Mouse (Mus musculus): Measurements from ENCODE around the gene Pacrg.

The Pacrg gene

DNA sequence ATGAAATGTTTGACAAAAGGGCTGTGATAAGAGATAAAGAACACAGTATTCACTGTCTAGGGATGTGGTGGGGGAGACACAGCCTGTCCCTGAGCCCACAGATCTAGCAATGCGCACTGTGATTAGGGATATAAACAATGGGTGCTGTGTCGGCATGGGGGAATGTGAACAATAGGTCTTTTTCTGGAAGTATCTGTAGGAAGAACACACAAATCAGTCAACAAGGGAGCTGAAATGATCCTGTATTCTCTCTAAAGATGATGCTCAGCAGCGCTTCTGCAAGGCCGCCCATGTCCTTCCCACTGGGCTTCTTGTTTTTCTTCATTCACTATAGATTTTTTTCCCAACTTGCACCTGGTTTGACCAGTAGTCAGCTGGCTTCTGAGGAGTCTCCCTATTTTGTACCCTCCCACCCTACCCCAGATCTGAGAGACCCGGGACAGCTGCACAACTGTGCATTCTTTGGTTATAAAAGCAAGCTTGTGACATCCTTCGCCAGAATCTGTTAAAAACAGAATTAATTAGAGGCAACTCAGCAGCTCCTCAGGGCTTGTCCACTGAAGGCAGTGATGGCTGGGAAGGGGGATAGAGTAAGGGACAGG is 356.1 kb downstream of the Pacrg start:
- no peak for DNase-seq

DNA sequence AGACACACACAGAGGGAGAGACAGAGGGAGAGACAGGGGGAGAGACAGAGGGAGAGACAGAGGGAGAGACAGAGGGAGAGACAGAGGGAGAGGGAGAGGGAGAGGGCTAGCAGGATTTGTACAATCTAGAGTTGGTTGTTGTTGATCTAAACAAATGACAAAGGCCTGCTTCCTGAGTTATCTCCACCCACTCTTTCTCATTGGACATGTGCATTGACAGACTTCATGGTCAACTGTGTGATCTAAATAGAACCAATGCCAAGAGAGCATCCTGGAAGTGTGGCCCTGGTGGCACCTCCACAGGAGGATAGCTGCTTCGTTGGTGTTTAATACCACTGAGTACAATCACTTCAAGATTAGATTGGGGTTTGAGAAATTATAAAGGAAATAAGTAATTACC is 359.0 kb downstream of the Pacrg start:
- no peak for DNase-seq

DNA sequence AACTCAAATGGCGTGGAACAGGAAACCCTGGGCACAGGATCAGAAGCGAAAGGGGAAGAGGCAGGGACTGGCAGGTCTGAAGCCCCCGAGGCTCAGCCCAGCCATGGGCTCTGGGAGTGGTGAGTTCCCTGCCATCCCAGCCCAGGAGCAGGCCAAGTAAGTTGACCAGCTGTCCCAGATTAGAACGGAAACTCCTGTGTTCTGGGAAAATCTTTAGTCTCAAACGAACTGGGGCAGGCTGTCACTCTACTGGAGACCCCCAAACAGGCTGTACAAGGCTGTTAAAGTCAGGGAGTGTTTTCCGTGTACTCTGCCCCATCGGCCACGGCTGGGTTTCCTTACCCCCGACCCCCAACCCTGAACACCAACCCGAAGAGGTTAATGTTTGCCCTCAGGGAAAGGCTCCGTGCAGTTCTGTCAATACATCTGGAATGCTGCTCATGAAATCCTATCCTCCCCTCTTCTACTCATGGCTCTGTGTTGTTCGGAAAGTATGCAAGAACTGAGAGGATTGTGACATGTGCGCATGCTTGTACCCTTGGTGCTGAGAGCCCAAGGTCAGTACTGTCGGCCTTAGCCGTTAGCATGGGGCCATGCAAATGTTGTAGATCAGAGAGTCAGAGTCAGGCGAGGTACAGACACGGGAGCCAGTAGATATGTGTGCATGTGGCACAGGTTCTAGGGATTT is 360.9 kb downstream of the Pacrg start:
- no peak for DNase-seq

DNA sequence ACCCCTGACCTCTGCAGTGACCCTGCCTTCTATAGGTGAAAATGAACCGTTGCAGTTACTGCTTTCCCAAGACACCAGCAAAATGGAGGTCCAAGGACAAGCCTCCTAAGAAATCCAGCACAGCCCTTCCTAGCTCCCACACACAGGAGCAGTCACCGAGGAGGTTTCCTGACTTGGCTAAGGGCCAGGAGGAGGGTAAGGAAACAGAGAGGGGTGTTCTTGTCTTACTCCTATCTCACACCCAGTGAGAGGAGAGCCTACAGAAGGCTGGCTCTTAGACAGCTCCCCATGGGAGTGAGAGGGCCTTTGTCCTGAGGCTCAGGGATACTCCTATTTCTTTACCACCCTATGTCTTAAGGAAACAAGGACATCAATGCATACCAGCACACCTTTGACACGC is 361.7 kb downstream of the Pacrg start:
- no peak for DNase-seq

DNA sequence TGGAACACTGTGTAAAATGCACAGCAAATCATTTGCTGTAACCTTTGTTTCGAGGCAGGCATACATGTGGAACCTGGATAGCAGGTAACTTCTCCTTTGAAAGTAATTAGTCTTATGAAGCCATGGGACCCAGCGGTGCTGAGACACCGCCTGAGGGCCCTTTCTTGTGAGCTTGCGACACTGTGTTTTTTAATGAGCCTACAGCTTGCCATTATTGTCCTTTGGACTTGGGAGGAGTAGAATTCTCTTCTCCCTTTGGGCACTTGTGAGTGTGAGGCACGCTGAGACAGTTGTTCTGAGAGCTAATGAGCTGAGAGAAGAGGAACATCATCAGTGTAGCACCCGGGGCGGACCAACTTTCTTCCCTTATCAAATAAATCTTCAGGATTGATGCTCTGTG is 363.3 kb downstream of the Pacrg start:
- DNase-seq = no peak

DNA sequence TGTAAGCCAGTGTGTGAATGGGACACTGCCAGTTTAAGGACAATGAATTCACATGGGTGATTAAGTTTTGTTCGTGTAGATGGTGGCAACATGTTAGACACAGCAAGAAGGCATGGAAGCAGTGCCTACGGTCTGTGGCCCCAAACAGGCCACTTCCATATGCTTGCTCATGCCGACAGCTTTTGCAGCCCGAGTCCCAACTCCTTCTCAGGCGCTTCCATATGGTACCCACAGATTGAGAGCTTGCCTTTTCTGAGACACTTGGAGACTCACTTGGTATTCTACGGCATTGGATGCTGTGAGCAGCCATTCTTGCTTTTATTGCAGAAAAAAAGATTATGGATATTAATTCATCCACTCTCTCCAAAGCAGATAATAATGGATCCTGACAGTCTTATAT is 365.1 kb downstream of the Pacrg start:
- DNase-seq = no peak

DNA sequence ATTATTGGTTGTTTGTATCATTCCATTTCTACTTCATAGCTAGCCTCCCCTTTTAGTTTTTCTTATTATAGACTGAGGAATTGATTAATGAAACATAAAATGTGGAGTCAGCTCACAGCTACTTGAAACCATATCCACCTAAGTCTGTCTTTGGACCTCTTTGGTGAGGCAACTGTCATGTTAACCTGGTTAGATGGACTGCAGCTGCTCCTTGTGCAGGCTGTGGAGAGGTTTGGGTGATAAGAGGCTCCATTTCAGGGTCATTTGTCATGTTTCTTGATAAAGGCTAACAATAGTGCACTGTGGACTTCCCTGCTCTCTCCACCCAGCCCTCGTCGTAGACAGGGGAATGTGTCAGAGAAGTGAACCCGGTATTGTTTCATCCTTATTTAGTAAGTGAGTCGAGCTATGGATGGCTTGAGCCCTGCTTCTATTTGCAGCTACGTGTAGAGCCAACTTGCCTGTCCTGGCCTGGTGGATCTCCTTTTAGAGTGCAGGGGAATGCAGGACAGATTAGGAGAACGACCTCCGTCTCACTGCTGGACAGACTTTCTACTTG is 366.2 kb downstream of the Pacrg start:
- no peak for DNase-seq

DNA sequence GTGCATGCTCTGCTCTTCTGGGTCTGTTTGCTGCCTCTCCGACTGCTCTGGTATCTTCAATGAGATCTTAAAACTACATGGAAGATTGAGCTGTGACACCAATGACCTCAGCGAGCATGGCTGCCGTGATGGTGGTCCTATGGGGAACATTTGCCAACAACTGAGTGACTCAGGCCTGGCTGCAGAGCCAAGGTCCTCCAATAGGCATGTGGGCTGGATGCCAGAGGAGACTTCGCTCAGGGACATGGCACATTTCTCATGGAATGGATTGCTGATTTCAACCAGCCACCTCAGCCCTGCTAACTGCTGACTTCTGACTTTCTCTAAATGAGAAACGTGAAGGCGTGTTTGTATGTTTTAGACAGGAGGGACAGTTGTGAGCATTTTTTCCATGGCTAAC is 366.9 kb downstream of the Pacrg start:
- DNase-seq = no peak

DNA sequence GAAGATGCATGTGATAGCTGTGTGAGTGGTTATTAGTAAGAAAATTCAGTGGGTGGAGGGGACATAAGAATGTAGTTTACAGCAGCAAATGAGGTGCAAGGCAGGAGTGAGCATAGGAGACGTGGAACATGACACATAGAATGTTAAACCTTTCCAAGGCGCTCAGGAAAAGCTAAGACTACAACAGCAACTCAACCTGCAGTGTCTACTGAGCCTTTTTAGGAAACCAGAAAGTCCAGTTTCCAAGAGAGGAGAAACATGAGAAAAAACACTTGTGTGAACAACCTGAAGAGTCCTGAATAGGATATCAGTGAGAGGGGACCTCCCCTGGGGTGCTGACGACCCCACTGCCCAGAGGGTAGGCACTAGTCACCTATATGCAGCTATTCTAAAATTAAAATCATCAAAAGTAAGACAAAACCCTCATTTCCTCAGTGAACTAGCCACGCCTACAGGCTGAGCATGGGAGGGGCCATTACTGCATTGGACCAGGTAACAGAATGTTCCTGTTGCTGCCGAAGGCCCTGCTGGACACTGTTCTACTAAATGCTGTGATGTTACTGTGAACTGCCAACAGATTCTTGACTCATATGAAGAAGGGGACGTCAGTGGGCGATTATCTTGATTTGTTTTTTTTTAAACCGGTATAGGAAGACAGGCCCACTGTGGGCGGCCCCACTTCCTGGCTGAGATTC is 370.1 kb downstream of the Pacrg start:
- no peak for DNase-seq

DNA sequence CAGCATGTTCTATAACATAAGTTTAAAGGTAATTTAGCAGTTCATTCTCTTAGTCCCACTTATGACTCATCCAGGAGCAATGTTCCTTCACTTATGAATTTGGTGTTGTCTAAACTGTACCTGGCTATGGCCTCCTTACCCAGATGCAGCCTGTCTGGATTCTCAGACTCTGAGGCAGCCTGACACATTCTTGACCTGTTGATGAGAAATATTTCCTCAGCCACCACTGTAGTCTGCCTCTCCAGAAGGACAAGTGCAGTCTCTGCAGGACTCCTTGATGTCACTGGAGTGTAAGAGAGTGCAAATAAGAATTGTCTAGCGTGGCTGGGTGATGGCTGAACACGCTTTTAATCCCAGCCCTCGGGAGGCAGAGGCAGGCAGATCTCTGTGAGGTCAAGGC is 373.0 kb downstream of the Pacrg start:
- no peak for DNase-seq

DNA sequence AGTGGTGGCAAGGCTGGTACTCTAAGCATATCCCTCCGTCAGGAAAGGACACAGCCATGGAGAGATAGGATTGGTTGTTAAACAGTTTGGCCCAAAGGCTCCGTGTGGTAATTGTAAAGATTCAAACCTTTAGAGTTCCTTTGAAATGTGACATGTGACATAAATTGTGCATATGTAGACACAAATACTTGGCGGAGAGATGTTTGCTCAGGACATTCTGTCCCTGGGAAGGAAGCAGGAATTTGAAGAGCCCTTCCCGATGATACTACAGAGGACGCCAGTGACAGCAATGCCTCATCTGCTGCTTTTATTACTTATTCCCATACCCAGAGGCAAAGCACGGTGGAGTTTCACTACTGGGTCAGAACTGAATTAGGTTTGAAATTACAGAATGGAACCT is 374.6 kb downstream of the Pacrg start:
- DNase-seq = no peak

DNA sequence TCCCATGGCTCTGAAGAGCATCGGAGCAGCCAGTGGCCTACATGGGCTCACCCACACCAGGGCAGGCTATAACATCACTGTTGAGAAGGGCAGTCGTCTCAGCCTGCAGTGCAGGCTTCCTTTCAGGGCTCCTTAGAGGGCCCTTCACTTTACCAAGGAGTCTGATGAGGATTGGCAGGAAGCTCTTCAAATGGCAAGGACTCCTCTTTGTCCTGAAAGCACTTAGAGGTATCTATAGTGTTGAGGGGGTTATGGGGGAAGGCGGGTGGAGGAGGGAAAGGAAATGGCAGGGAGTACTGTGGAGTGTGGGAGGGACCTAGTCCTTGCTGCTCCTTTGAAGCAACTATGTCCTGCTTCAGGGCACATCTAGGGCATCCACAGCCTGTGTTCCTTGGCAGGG is 375.4 kb downstream of the Pacrg start:
- no peak for DNase-seq

DNA sequence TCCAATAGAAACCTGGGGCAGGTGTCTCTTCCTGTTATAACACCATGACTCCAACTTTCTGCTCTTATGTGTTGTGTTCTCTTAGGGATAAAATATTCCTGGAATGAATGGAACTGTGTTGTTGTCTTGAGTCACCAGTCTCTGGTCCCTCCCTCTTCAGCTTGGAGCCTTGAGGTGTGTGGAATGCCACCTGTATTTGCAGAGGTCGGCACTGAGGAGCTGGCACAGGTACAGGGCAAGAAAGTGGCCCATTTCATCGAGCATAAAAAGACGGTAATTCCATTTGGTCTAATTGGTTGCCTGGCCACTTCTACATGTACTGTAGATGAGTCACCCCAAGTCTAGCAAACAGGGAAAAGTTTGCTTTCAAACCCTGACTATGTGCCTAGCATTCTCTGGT is 376.5 kb downstream of the Pacrg start:
- no peak for DNase-seq

DNA sequence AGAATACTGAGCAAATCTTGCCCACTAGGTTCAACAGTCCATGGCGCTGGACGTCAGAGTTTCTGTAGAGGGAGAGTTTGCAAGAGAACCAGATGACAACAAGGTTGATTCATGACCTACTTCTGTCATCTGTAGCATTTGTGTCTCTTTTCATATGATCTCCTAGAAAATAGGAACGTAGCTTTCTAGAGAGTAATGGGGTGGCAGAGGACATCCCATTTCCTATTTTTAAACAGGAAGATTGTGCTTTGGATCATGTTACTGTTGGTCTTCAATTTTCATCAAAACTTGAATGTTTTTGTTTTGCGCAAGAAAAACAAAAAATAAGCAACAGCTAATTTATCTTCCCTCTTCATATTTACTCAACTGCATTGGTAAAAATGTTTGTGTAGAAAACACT is 379.2 kb downstream of the Pacrg start:
- DNase-seq = no peak

DNA sequence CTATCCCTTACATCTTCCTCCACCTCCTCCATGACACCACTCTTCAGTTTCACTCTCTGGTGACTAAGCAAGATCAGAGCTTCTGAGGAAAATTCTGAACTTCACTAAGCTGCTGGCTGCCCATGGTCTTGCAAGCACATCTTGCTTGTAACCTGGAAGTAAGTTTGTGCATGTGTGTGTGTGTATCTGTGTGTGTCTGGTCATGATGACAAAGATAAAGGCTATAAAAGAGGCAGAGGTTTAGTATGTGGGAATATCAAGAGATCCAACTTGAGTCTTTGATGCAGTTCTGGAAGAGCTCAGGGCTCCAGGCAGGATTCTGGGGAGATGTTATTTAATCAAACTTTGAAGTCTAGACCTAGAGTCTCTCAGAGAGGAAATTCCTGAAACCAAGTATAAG is 381.4 kb downstream of the Pacrg start:
- DNase-seq = no peak

DNA sequence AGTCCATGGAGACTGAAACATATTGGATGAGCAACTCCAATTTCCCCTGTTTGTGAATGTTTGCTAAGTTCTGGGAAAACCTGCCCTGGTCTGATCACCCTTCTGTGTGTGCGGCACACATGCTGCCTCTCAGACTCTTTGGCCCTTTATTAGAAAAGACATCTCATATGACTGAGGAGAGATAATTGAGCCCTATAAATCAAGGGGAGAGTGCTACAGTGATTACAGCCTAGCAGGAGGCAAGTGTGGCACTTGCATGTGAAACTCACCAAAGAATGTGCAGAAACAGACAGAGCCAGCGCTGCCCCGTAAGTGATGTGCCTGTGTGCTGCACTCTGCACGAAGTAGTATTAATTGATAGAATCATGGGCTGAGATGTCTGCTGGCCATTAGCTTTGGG is 383.7 kb downstream of the Pacrg start:
- DNase-seq = no peak

DNA sequence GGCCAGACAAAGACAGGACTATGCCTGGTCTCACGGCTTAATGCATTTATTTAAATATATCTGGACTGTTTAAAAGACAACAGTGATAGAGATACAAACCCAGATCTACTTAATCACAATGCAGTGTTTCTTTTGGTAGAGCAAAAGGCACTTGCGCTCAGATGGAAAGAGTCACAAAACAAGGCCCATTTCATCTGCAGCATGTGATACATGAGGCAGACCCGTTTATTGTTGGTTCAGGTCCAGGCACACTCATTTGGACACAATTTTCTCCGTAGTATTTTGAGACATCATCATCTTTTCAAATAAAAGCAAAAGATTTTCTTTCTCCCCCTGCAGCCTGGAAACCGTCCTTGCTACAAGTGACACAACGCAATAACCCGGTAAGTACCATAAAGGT is 384.1 kb downstream of the Pacrg start:
- DNase-seq = no peak

DNA sequence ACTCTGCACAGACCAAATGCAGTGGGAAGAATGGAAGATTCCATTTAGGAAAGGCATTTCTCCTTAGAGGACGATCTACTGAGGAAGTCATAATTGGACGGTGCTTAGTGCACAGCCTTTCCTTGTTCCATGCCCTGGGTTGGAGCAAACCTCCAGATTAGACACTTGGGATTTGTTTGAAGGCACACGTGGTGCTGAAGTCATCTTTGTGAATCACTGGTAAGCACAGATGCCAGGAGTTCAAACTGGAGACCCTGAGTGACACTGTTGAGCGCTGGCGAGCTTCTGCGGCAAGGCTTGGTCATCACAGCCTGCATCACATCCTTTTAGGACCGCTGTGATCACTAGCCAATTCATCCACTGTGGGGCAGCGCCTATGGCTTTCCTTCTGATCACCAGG is 385.7 kb downstream of the Pacrg start:
- no peak for DNase-seq

DNA sequence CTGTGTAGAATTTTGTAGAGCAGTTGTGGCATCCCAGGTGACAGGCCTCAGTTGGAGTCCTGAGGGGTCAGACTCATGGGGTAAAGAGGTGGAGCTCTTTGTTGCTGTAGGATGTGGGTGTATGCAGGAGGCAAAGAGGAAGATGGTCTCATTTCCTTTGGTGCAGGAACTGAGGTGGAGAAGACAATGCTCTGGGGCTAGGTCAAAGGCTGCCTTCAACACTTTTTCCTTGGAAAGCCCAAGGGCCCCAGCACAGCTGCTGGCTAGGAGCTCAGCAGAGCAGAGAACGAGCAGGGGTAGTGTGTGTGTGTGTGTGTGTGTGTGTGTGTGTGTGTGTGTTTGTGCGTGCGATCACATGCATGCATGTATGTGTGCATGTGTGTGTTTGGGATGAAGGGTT is 387.3 kb downstream of the Pacrg start:
- DNase-seq = no peak

DNA sequence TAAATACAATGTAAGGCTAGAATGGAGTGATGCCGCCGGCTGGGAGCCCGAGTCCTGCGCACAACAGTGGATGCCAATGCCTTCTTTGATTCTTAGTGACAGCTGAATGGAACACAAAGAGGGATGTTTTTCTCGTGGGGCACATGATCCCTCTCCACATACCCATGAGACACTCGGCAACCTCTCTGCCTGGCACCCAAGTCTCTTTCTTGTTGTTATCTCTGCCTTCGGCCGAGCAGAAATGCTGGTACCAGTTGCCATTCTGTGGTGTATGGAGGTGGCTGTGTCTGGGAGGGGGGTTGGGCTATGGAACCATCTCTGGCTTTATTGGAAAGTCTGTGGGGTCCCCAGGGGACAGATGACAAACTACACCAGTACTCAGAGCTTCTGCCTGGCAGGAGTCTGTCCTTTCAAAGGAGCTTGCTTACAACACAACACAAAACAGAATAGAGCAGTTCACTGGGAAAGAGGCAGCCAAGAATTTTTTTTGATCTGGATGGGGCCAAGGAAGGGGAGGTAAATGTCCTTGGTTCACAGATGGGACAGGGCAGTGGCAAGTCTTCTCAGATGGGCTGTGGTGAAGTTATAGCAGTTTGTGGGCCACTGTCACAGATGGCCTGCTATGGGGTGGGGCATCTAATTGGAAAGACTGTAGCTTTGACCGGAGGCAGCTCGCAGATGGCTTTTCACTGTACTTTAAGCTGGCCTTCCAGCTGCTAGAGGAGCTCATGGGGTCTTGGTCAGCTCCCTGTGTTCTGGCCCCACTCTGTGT is 388.6 kb downstream of the Pacrg start:
- no peak for DNase-seq

DNA sequence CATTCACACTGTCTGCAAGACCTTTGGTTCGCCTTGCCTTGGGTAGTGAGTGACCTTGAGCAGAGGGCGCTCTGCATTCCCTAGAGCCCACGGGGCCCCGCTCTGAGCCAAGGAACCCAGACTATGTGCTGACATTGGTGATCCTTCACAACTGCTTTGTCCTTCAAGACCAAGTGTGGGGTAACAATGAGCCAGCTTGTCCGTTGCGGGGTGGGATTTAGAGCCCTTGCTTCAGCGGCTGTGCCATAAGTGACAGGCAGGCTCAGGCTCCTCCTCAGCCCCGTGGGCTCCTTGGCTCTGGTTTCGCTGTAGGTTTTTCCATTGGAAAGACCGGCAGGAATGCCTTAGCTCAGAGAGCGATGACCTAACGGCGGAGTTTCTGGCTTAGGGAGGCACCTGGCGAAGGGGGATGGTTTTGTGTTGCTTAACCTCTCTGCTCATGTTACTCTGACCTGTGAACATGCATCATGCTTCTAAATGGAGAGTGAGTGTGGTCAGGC is 390.3 kb downstream of the Pacrg start:
- no peak for DNase-seq

DNA sequence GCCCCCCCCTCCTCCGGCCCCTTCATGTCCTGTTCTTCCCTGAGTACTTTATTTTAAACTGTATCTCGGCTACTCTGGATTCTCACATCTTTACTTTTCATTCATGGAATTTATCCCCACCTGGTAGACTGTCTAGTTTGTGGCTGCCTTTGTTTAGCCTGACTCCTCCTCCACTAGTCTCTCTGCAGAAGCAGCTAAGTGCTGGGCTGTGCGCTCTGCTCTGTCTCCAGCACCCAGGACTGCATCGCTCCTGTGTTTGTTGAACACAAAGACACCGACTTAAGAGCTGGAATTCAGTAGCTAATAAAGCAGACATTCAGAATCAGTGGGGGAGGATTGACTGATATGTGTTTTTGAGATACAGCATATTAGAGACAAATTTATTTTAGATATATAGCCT is 391.7 kb downstream of the Pacrg start:
- DNase-seq = no peak

DNA sequence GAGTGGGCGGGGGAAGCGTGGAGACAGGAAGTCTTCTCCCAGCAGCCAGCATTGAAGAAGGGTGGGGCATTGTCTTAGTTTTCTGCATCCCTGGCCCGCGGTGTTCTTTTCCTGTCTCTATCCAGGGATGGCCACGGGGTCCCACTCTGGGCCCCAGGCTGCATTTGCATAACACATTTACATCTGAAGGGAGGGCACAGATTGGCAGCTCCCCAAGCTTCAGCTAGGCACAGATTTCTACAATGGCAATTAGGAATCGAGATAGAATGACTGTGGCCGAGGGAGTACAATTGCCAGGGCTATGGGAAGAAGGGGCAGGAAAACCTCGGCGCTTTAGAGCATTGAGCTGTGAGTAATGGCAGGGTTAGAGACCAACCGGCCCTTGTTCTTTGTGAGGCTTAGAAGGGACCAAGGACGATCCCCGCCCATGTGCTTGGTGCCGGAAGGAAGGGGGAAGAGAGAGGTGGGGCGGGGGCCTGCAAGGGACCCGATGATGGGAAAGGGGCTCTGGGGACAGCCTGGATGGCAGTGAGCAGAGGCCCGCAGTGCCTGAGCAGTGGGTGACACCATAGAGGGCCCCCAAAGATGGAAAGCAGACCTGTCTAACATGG is 398.5 kb downstream of the Pacrg start:
- peak; percentile 26 for DNase-seq

Measured in right cerebral cortex, postnatal 14 days (tissue).